Mouse (Mus musculus) hindbrain, embryonic 14.5 days (tissue): ENCODE measurements around the gene Mgea5. TPM values are rescaled to one million over a fixed set of nuclear protein-coding genes. Genes with fewer than 3 reads are reported as not detected.

Experiments used
- ATAC-seq: fragments of 200-750 bp; cut with Nextera tagmentation; 2 replicates; pipeline ENCODE4 v1.8.0; 2017; ENCODE audit warnings: moderate number of reproducible peaks, mild to moderate bottlenecking, moderate TSS enrichment, moderate library complexity; ENCODE audit not compliant: low FRiP score
- DNase-seq: peaks from one replicate; pipeline ENCODE4 v3.0.0-alpha.2; 2015; ENCODE audit warnings: low spot score
- H3K27ac ChIP-seq: fragments of 300-500 bp; sonication (generic); 2 replicates; pipeline ENCODE4 v1.5.1; 2014; ENCODE audit warnings: mild to moderate bottlenecking, moderate library complexity
- H3K27me3 ChIP-seq: fragments of 300-500 bp; sonication (generic); 2 replicates; pipeline ENCODE4 v1.6.1; 2014; ENCODE audit warnings: mild to moderate bottlenecking, low read length, mixed read lengths; ENCODE audit not compliant: control insufficient read depth, insufficient read depth
- H3K36me3 ChIP-seq: fragments of 300-500 bp; sonication (generic); replicated peaks from 2 replicates; pipeline ENCODE4 v1.6.1; 2014; ENCODE audit not compliant: control insufficient read depth, insufficient read depth
- H3K4me1 ChIP-seq: fragments of 300-500 bp; sonication (generic); replicated peaks from 2 replicates; pipeline ENCODE4 v1.6.1; 2014; ENCODE audit warnings: antibody characterized with exemption, low read length, mixed read lengths; ENCODE audit not compliant: control insufficient read depth, insufficient read depth
- H3K4me2 ChIP-seq: fragments of 300-500 bp; sonication (generic); replicated peaks from 2 replicates; pipeline ENCODE4 v1.6.1; 2014; ENCODE audit warnings: mild to moderate bottlenecking, moderate library complexity
- H3K4me3 ChIP-seq: fragments of 300-500 bp; sonication (generic); replicated peaks from 2 replicates; pipeline ENCODE4 v1.5.1; 2014; ENCODE audit warnings: mild to moderate bottlenecking, low read length
- H3K9ac ChIP-seq: fragments of 300-500 bp; sonication (generic); 2 replicates; pipeline ENCODE4 v1.6.1; 2014
- H3K9me3 ChIP-seq: fragments of 300-500 bp; sonication (generic); 2 replicates; pipeline ENCODE4 v1.6.1; 2016; ENCODE audit warnings: low read length; ENCODE audit not compliant: control insufficient read depth
- WGBS: fragments of 180-500 bp; shearing (Covaris S2); extraction: QIAGEN DNeasy Blood & Tissue Kit; methylation state at CpG from one replicate; pipeline ENCODE4 v1.1.7; 2014; 5-methylcytosine and 5-hydroxymethylcytosine counted together
- polyA plus RNA-seq: library from polyadenylated mRNA; unstranded; fragments of >200 nt; fragmentation: Nextera tagmentation; extraction: Ambion mirVana; gene quantifications from 2 replicates; pipeline ENCODE4 v1.2.1, GENCODE M21; 2014

Mgea5 gene
- polyA plus RNA-seq, 1 experiment from 2014 or later: 95.4 TPM

GRCm38 (mm10) chr19:45746153-45747020 lies 37.2 kb downstream of the Mgea5 start:
- Histone ChIP-seq H3K4me3 (0 out of 2 replicates have a peak overlapping the region, but pooled peaks have one; percentile 4), H3K4me2 (no peak overlapping the region), H3K36me3 (peaks cover 8% of the 10 kb centered on the region), H3K9ac (no peak overlapping the region), H3K9me3 (no peaks in the 10 kb centered on the region), H3K27me3 (peaks cover 51% of the 10 kb centered on the region), H3K27ac (no peak overlapping the region), H3K4me1 (peaks cover 13% of the 10 kb centered on the region)
- ATAC-seq: no peak
- DNase-seq: peak; percentile 75
- 8% methylated on average over 29 of the region's 29 CpGs for WGBS

DNA sequence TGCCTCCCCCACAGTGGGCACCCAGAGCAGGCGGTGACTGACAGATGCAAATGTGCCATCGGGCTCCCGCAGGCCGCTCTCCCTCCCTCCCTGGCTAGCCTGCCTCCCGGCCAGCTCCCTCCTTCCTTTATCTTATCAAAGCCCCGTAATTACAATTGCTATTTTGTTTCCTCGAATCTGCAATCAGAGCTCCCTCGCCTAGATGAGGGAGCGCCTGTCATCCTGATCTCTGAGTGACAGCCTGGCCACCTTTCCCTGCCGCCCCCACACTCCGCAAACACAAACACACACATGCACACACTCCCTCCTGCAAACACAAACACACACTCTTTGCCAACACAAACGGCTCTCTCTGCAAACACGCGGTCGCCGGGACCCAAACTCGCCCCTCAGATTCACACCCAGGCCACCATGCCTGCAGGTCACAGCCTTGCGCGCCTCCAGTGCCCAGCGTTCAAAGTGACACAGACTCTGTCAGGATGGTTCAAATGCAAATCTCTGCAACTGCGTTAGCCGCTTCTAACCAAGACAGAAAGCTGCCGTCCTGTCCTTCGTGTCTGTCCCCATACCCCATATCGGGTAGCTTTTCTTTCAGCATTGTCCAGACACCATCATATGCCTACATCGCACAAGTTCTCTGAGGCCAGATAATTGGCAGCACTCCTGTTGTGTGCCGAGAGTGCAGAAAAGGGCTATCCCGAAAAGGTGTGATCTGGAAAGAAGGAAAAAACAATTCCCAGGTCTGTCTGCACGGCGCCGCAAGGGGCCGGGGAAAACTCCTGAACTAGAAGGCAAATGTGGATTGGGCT lies 38.1 kb downstream of the Mgea5 start:
- H3K9ac ChIP-seq: no peak overlapping the region

GRCm38 (mm10) chr19:45743619-45744018 lies 40.0 kb downstream of the Mgea5 start:
- Histone ChIP-seq H3K4me1 (peaks cover 10% of the 10 kb centered on the region), H3K27me3 (peaks cover 79% of the 10 kb centered on the region), H3K27ac (no peak overlapping the region), H3K4me3 (no peak overlapping the region), H3K4me2 (no peak overlapping the region), H3K9me3 (no peaks in the 10 kb centered on the region), H3K9ac (no peak overlapping the region), H3K36me3 (no peaks in the 10 kb centered on the region)
- DNase-seq (no peak), ATAC-seq (no peak)
- 14% methylated on average over 7 of the region's 7 CpGs for WGBS

More for the DNA sequence above, 38.1 kb downstream of the Mgea5 start:
- 3% methylated on average over 32 of the region's 32 CpGs for WGBS
- Histone ChIP-seq H3K27ac (no peak overlapping the region), H3K4me2 (no peak overlapping the region), H3K4me3 (0 out of 2 replicates have a peak overlapping the region, but pooled peaks have one; percentile 4), H3K4me1 (peaks cover 13% of the 10 kb centered on the region), H3K9me3 (no peaks in the 10 kb centered on the region), H3K36me3 (peaks cover 1% of the 10 kb centered on the region), H3K27me3 (peaks cover 60% of the 10 kb centered on the region)
- ATAC-seq (no peak), DNase-seq (no peak)

DNA sequence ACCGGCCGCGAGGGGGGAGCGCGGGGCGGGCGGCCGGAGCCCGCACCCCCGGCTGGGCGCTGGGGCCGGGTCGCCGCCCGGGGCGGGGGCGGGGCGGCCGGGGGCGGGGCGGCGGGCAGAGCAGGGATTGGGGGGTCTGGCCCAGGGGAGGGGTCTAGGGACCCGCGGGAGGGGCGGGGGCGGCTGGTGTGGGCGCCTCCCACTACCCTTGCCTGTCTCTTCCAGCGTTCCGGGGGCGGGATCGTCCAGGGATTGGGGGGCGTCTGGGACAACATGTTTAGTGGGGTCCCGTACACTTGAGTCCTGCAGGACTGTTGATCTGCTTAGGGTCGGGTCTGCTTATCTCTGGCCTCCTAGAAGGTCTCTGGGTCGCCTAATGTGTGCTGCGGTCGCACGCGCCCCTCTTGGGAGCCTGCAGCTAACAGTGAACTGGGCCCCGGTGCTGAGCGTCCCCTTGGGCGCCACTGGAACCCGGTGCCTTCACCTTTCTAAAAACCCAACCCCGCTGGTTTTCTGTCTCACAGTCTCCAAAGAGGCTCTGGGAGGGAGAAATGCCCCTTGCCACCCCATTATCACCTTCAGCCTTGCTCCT lies 40.6 kb downstream of the Mgea5 start:
- peaks cover 84% of the 10 kb centered on the region for H3K27me3 ChIP-seq
- H3K9me3 ChIP-seq: no peaks in the 10 kb centered on the region
- H3K9ac ChIP-seq: no peak overlapping the region
- 2% methylated on average over 14 of the region's 44 CpGs for WGBS
- peaks cover 5% of the 10 kb centered on the region; the same call in 1 of the 2 replicates for H3K4me1 ChIP-seq
- no peak overlapping the region for H3K27ac ChIP-seq
- ATAC-seq: no peak
- peak overlapping the region; percentile 30 for H3K4me3 ChIP-seq
- no peak for DNase-seq
- peak overlapping the region; percentile 65 for H3K4me2 ChIP-seq
- H3K36me3 ChIP-seq: no peaks in the 10 kb centered on the region

DNA sequence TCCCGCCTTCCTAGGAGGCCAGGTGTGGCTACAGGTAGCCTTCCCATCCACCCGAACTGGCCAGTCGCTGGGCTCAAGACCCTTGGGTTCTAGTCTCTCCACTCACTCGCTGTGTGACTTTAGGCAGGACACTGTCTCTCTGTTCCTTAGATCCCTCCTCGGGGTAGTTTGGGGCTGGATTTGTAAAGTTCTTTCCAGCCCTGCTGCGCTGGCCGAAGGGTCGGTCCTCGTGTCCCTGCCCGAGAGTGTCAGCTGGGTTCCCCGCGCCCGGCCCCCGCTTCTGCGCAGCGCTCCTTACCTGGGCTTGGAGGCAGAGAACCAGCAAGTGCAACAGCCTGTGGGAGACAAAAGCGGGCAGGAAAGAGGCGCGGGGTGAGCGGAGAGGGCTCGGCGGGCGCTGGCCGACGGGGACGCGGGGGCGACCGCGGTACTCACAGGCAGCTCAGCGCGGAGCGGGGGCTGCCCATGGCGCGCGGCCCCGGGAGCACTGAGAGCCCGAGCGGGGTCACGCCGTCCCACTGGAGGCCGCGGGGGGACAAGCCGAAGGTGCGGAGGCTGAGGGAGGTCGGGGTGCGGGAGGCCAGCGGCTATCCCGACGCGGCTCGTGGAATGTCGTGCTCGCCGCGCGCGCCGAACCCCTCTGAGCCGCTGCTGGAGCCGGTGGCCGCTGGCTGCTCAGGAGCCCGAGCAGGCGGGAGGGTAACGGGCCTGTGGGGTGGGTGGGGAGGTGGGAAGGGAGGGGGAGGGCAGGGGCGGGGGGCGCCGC lies 41.2 kb downstream of the Mgea5 start, which contains the start of gene Fgf8:
Gene Fgf8 (minus strand): TSS at position 698 of the 766 bp plus-strand sequence.
- under 1% methylated on average over 47 of the region's 68 CpGs for WGBS
- ATAC-seq: no peak
- no peak for DNase-seq
- Histone ChIP-seq H3K9ac (no peak within 1 kb of the TSS), H3K4me1 (0 out of 2 replicates have a peak, but pooled peaks cover 5% of the 10 kb centered on the region), H3K27me3 (peaks cover 91% of the 10 kb centered on the region), H3K4me3 (peak within 1 kb of the TSS; percentile 30), H3K4me2 (peak within 1 kb of the TSS; percentile 65), H3K36me3 (no peaks in the 10 kb centered on the region), H3K27ac (no peak within 1 kb of the TSS), H3K9me3 (no peaks in the 10 kb centered on the region)

GRCm38 (mm10) chr19:45741431-45742217 lies 42.0 kb downstream of the Mgea5 start:
- H3K4me1 ChIP-seq: peaks cover 12% of the 10 kb centered on the region; the same call in 1 of the 2 replicates
- H3K27ac ChIP-seq: no peak overlapping the region
- no peaks in the 10 kb centered on the region for H3K36me3 ChIP-seq
- H3K4me3 ChIP-seq: no peak overlapping the region
- H3K4me2 ChIP-seq: no peak overlapping the region
- no peak for DNase-seq
- H3K9me3 ChIP-seq: no peaks in the 10 kb centered on the region
- ATAC-seq: no peak
- peaks cover 97% of the 10 kb centered on the region for H3K27me3 ChIP-seq
- no peak overlapping the region for H3K9ac ChIP-seq
- under 1% methylated on average over 45 of the region's 45 CpGs for WGBS

DNA sequence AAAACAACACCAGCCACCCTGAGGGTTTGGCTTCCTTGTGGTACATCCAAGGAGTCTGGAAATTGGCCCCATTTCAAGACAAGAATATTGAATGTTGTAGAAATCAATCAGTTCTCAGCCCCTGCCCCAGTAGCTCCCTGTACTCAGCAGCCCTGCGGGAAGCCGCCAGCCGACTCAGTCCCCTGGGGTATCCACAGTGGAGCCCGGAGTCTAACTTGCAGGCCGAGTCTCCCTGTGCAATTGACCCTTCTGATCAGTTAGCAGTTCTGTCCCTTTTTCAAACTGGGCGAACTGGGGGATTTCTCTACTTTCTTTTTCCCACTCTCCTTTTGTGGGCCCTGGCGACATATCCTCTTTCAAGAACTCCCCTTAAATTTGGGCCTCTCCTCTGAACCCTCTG lies 42.8 kb downstream of the Mgea5 start:
- Histone ChIP-seq H3K27me3 (peaks cover 97% of the 10 kb centered on the region), H3K9ac (no peak overlapping the region), H3K36me3 (no peaks in the 10 kb centered on the region), H3K4me3 (no peak overlapping the region), H3K27ac (no peak overlapping the region), H3K4me2 (no peak overlapping the region), H3K9me3 (no peaks in the 10 kb centered on the region), H3K4me1 (peaks cover 13% of the 10 kb centered on the region; the same call in 1 of the 2 replicates)
- ATAC-seq (no peak), DNase-seq (no peak)
- WGBS: 1% methylated on average over 7 of the region's 7 CpGs

DNA sequence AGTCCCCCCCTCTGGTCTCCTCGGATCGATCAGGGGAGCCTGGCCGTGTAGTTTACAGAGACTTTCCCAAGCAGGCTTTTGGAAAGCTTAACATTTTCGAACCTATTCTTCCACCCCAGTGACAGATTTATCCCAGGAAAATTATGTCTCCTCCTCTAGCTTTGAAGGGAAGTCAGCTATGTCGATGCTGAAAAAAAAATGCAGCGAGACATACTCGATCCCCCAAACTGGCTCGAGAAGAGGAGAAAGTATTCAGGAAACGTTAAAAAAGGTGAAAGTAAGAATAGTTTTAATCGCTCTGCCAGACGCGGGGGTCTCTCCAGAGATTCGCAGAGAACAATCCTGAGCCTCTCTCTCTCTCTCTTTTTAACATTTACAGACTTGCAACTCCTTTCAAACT lies 43.4 kb downstream of the Mgea5 start:
- H3K9ac ChIP-seq: no peak overlapping the region
- H3K27ac ChIP-seq: no peak overlapping the region
- H3K9me3 ChIP-seq: no peaks in the 10 kb centered on the region
- no peak for DNase-seq
- peaks cover 97% of the 10 kb centered on the region for H3K27me3 ChIP-seq
- ATAC-seq: no peak
- H3K4me2 ChIP-seq: no peak overlapping the region
- H3K4me1 ChIP-seq: peaks cover 13% of the 10 kb centered on the region; the same call in 1 of the 2 replicates
- no peak overlapping the region for H3K4me3 ChIP-seq
- 5% methylated on average over 13 of the region's 13 CpGs for WGBS
- no peaks in the 10 kb centered on the region for H3K36me3 ChIP-seq
